17 mouse cellular contexts compared by ENCODE assay signal in genomic region chr16:37807269-37807668, GRCm38 (mm10). TPM values are rescaled to one million over a fixed set of nuclear protein-coding genes. Genes with fewer than 3 reads are reported as not detected.
DNase-seq lines count a peak whose midpoint lies in the region; ATAC-seq and TF ChIP-seq lines count a peak whose summit lies in the region.
"Had no signal": no experiment of that assay in that cellular context is flagged by ENCODE, and none has a peak within 500 bp of the region (broad histone marks: within the 10 kb centered on the region; RNA-seq: fewer than 3 reads in every experiment).

No protein-coding gene starts in this region.

- H3K36me3 ChIP-seq in hindbrain, postnatal 0 days (ENCODE audit: insufficient read depth, low read length): no peaks in the 10 kb centered on the region
- peaks cover 29% of the 10 kb centered on the region for H3K36me3 ChIP-seq in hindbrain, embryonic 12.5 days
- peaks cover 52% of the 10 kb centered on the region for H3K36me3 ChIP-seq in limb, embryonic 14.5 days (ENCODE audit: control insufficient read depth, insufficient read depth, low read length)
- peaks cover 3% of the 10 kb centered on the region; the same call in 1 of the 2 replicates for H3K36me3 ChIP-seq in liver, embryonic 11.5 days (ENCODE audit: control insufficient read depth, insufficient read depth, low read length)
- H3K36me3 ChIP-seq: hindbrain, embryonic 15.5 days had no signal

- DNase-seq in gastrocnemius, postnatal 14 days: peak; percentile 34
- DNase-seq in gastrocnemius, postnatal 10 days: no peak
- no peak for DNase-seq in hindbrain, postnatal 0 days (ENCODE audit: low spot score)
- DNase-seq in brain, embryonic 14.5 days (ENCODE audit: low read depth): no peak
- DNase-seq in limb, embryonic 14.5 days (ENCODE audit: low spot score): no peak
- DNase-seq in liver, embryonic 11.5 days (ENCODE audit: low spot score): no peak
- DNase-seq: cerebellum, adult 11-12 months; kidney, adult 9 months; lung, postnatal 10 days; right cerebral cortex, postnatal 25 days had no signal

- no peak for ATAC-seq in hindbrain, postnatal 0 days
- ATAC-seq in hindbrain, embryonic 12.5 days (ENCODE audit: low FRiP score): no peak
- ATAC-seq in limb, embryonic 14.5 days (ENCODE audit: low FRiP score, low read depth): no peak; the same call in 1 of the 2 replicates
- no peak for ATAC-seq in inflammation-experienced regulatory T-cells, adult 6 months
- no peak for ATAC-seq in liver, embryonic 11.5 days (replicated peaks; ENCODE audit: low FRiP score)
- ATAC-seq: Patski had no signal

- no peaks in the 10 kb centered on the region for H3K4me1 ChIP-seq in hindbrain, postnatal 0 days (ENCODE audit: insufficient read depth, low read length)
- peaks cover 20% of the 10 kb centered on the region for H3K4me1 ChIP-seq in hindbrain, embryonic 12.5 days
- peaks cover 32% of the 10 kb centered on the region for H3K4me1 ChIP-seq in limb, embryonic 14.5 days (ENCODE audit: control insufficient read depth, insufficient read depth, low read length)
- peaks cover 3% of the 10 kb centered on the region; the same call in 1 of the 2 replicates for H3K4me1 ChIP-seq in liver, embryonic 11.5 days (replicated peaks; ENCODE audit: control insufficient read depth, insufficient read depth, low read length)

- H3K9me3 ChIP-seq in hindbrain, postnatal 0 days (ENCODE audit: low read length): no peaks in the 10 kb centered on the region
- H3K9me3 ChIP-seq in hindbrain, embryonic 12.5 days (replicated peaks): peaks cover 7% of the 10 kb centered on the region
- no peaks in the 10 kb centered on the region for H3K9me3 ChIP-seq in limb, embryonic 14.5 days (ENCODE audit: control insufficient read depth, low read length)
- no peaks in the 10 kb centered on the region for H3K9me3 ChIP-seq in liver, embryonic 11.5 days (ENCODE audit: control insufficient read depth, low read length)
- H3K9me3 ChIP-seq: hindbrain, embryonic 15.5 days had no signal

- H3K4me3 ChIP-seq in hindbrain, postnatal 0 days (ENCODE audit: low read length): no peak overlapping the region
- no peak overlapping the region for H3K4me3 ChIP-seq in hindbrain, embryonic 12.5 days
- no peak overlapping the region for H3K4me3 ChIP-seq in limb, embryonic 14.5 days (replicated peaks; ENCODE audit: low read length)
- no peak overlapping the region for H3K4me3 ChIP-seq in liver, embryonic 11.5 days (ENCODE audit: low read depth, low read length)
- H3K4me3 ChIP-seq: hindbrain, embryonic 15.5 days; megakaryocyte, embryonic 14.5 days; neural tube, embryonic 12.5 days had no signal

- H3K4me2 ChIP-seq in hindbrain, postnatal 0 days (ENCODE audit: low read depth, low read length): no peak overlapping the region
- H3K4me2 ChIP-seq in hindbrain, embryonic 12.5 days (replicated peaks): no peak overlapping the region
- H3K4me2 ChIP-seq in limb, embryonic 14.5 days (replicated peaks; ENCODE audit: low read depth, low read length, severe bottlenecking): no peak overlapping the region
- no peak overlapping the region for H3K4me2 ChIP-seq in liver, embryonic 11.5 days
- H3K4me2 ChIP-seq: hindbrain, embryonic 15.5 days; neural tube, embryonic 12.5 days had no signal

- 67% methylated on average over 7 of the region's 8 CpGs for WGBS in hindbrain, postnatal 0 days
- WGBS in hindbrain, embryonic 12.5 days: 70% methylated on average over 6 of the region's 8 CpGs
- 51% methylated on average over 7 of the region's 8 CpGs for WGBS in limb, embryonic 14.5 days
- 76% methylated on average over 8 of the region's 8 CpGs for WGBS in liver, embryonic 11.5 days

- intact Hi-C loops in gastrocnemius, postnatal 14 days (cut with DNase I; ENCODE audit: low total_unique reads): no loop called here

- no peak overlapping the region for H3K9ac ChIP-seq in hindbrain, postnatal 0 days (replicated peaks; ENCODE audit: low read length)
- no peak overlapping the region for H3K9ac ChIP-seq in hindbrain, embryonic 12.5 days
- no peak overlapping the region for H3K9ac ChIP-seq in limb, embryonic 14.5 days (ENCODE audit: low read depth, low read length, severe bottlenecking)
- no peak overlapping the region for H3K9ac ChIP-seq in liver, embryonic 11.5 days (ENCODE audit: low read depth, low read length)
- H3K9ac ChIP-seq: hindbrain, embryonic 15.5 days; neural tube, embryonic 12.5 days had no signal

- TF ChIP-seq CTCF in hindbrain, postnatal 0 days (IDR thresholded peaks at IDR 0.05; ENCODE audit: low read depth): peak; percentile 19; the same call in 1 of the 2 replicates
- peak; percentile 26; the same call in 1 of the 2 replicates for TF ChIP-seq CTCF in brain, embryonic 14.5 days (IDR thresholded peaks at IDR 0.05; ENCODE audit: borderline replicate concordance, extremely low read depth, insufficient read depth, insufficient read length)

- H3K27ac ChIP-seq in hindbrain, postnatal 0 days: no peak overlapping the region
- H3K27ac ChIP-seq in hindbrain, embryonic 12.5 days: no peak overlapping the region
- peak overlapping the region; percentile 40; the same call in 1 of the 2 replicates for H3K27ac ChIP-seq in limb, embryonic 14.5 days (replicated peaks; ENCODE audit: low read depth, low read length)
- no peak overlapping the region for H3K27ac ChIP-seq in liver, embryonic 11.5 days (ENCODE audit: low read depth, low read length)
- H3K27ac ChIP-seq: hindbrain, embryonic 15.5 days; neural tube, embryonic 12.5 days had no signal

- no peaks in the 10 kb centered on the region for H3K27me3 ChIP-seq in hindbrain, postnatal 0 days (ENCODE audit: insufficient read depth, low read length)
- no peaks in the 10 kb centered on the region for H3K27me3 ChIP-seq in hindbrain, embryonic 12.5 days
- no peaks in the 10 kb centered on the region for H3K27me3 ChIP-seq in limb, embryonic 14.5 days (ENCODE audit: control insufficient read depth, insufficient read depth, low read length)
- no peaks in the 10 kb centered on the region for H3K27me3 ChIP-seq in liver, embryonic 11.5 days (replicated peaks; ENCODE audit: control insufficient read depth, insufficient read depth, low read length)
- H3K27me3 ChIP-seq: hindbrain, embryonic 15.5 days; megakaryocyte, embryonic 14.5 days; neural tube, embryonic 12.5 days; Patski had no signal

- TF ChIP-seq POLR2A in brain, embryonic 14.5 days (IDR thresholded peaks at IDR 0.05; ENCODE audit: borderline replicate concordance, extremely low read depth, insufficient read depth, insufficient read length, poor library complexity, severe bottlenecking): no peak
- TF ChIP-seq POLR2A in limb, embryonic 14.5 days (IDR thresholded peaks at IDR 0.05; ENCODE audit: borderline replicate concordance, extremely low read depth, insufficient read depth, insufficient read length): no peak

RNA-seq across cellular contexts. Expression of gene Fstl1, which starts 30.6 kb away (rescaled TPM):
- 100 to 1,000 TPM; 209 to 290 TPM for total RNA-seq in gastrocnemius, postnatal 14 days (2021)
- total RNA-seq in gastrocnemius, postnatal 10 days (2021): 100 to 1,000 TPM; 329 to 424 TPM
- total RNA-seq in hindbrain, postnatal 0 days (2014; rRNA removed): 53.1 and 53.5 TPM in 2 replicates
- polyA plus RNA-seq in hindbrain, postnatal 0 days (2015; fragmentation: Nextera tagmentation; extraction: Ambion mirVana): 71.5 and 71.8 TPM in 2 replicates
- 328 and 345 TPM in 2 replicates for polyA plus RNA-seq in hindbrain, embryonic 12.5 days (2016; fragmentation: Nextera tagmentation; extraction: Ambion mirVana)
- polyA plus RNA-seq in brain, embryonic 14.5 days (2012; rRNA removed): 54.2 and 79.7 TPM in 2 replicates
- polyA plus RNA-seq in limb, embryonic 14.5 days (2012; rRNA removed): 478 and 520 TPM in 2 replicates
- polyA plus RNA-seq in limb, embryonic 14.5 days (2014; fragmentation: Nextera tagmentation; extraction: Ambion mirVana): 865 and 910 TPM in 2 replicates
- under 1 TPM in 1 of 3 experiments, not detected in 2; 0.27 TPM for polyA plus RNA-seq in inflammation-experienced regulatory T-cells, adult 6 months (2017; shearing (Covaris generic))
- polyA plus RNA-seq in liver, embryonic 11.5 days (2014; fragmentation: Nextera tagmentation; extraction: Ambion mirVana): 107 and 118 TPM in 2 replicates
- total RNA-seq: granulocyte monocyte progenitor cell, adult 5-6 weeks had no signal

RNA-seq across cellular contexts. Expression of gene Gm36028, which starts 53.7 kb away (rescaled TPM):
- not detected for total RNA-seq in gastrocnemius, postnatal 14 days (2021)
- total RNA-seq in gastrocnemius, postnatal 10 days (2021): under 1 TPM; 0.21 to 0.38 TPM
- total RNA-seq in hindbrain, postnatal 0 days (2014; rRNA removed): not detected in 2 replicates
- 0.18 and 0.21 TPM in 2 replicates for polyA plus RNA-seq in hindbrain, postnatal 0 days (2015; fragmentation: Nextera tagmentation; extraction: Ambion mirVana)
- 0.26 TPM in 1 of 2 replicates, not detected in the other for polyA plus RNA-seq in hindbrain, embryonic 12.5 days (2016; fragmentation: Nextera tagmentation; extraction: Ambion mirVana)
- polyA plus RNA-seq in brain, embryonic 14.5 days (2012; rRNA removed): 0.25 and 0.43 TPM in 2 replicates
- 0.15 and 0.20 TPM in 2 replicates for polyA plus RNA-seq in limb, embryonic 14.5 days (2012; rRNA removed)
- polyA plus RNA-seq in limb, embryonic 14.5 days (2014; fragmentation: Nextera tagmentation; extraction: Ambion mirVana): not detected in 2 replicates
- not detected for polyA plus RNA-seq in inflammation-experienced regulatory T-cells, adult 6 months (2017; shearing (Covaris generic))
- polyA plus RNA-seq in liver, embryonic 11.5 days (2014; fragmentation: Nextera tagmentation; extraction: Ambion mirVana): 0.36 TPM in 1 of 2 replicates, not detected in the other
- total RNA-seq: granulocyte monocyte progenitor cell, adult 5-6 weeks had no signal
- polyA plus RNA-seq: neural tube, embryonic 12.5 days had no signal

Comparison
In these comparisons a context has a peak if more than half of its experiments do, and no peak if none do; other contexts are left out.
1. RNA of gene Fstl1, which starts 30.6 kb away (polyA plus RNA-seq): 478 to 910 TPM in limb, embryonic 14.5 days, 328 to 345 TPM in hindbrain, embryonic 12.5 days, 107 to 118 TPM in liver, embryonic 11.5 days, 54.2 to 79.7 TPM in brain, embryonic 14.5 days and 71.5 to 71.8 TPM in hindbrain, postnatal 0 days; 0.27 TPM in inflammation-experienced regulatory T-cells, adult 6 months; every median in the first group is over 10 times any median in the second.